Mouse (Mus musculus) left cerebral cortex, postnatal 25 days (tissue): Measurements from ENCODE around the gene Acer1. TPM values are rescaled to one million over a fixed set of nuclear protein-coding genes. Genes with fewer than 3 reads are reported as not detected.
"Not testable (repeated sequence)": the region's sequence is repeated elsewhere in the genome, so short reads cannot be mapped to it uniquely, and the experiment has no call there.

Experiments used
- DNase-seq, 2 experiments: peaks; one replicate each; pipeline ENCODE4 v3.0.0; 2022; ENCODE audit warnings: low spot score in 2 of 2, mixed read lengths in 1 of 2
- intact Hi-C: fragments of 180-260 bp; cut with DNase I; formaldehyde crosslinking; loops from one replicate; pipeline ENCODE4 v1.15.1; 2025
- total RNA-seq, 2 experiments: library from RNA; stranded (reverse); gene quantifications; 2 replicates each; pipeline ENCODE4 v1.2.3; 2021

The Acer1 gene
- total RNA-seq, 2 experiments from 2014 or later = not detected

- no peak for DNase-seq
- intact Hi-C loops = no loop called here
Measured at GRCm38 (mm10) chr17:56961880-56962279, 20.0 kb downstream of the Acer1 start.

- no peak for DNase-seq
- intact Hi-C loops = no loop called here
Measured at GRCm38 (mm10) chr17:56958667-56959066, 23.3 kb downstream of the Acer1 start.

GRCm38 (mm10) chr17:56957763-56958429, 24.0 kb downstream of the Acer1 start:
- no peak for DNase-seq
- intact Hi-C loops = no loop called here

- no peak for DNase-seq
- intact Hi-C loops = loop anchor here (5.0 kb wide), 2 partner anchors 148 to 163 kb away; no protein-coding TSS in a partner anchor
Measured at GRCm38 (mm10) chr17:56954871-56955270, 27.1 kb downstream of the Acer1 start.

DNA sequence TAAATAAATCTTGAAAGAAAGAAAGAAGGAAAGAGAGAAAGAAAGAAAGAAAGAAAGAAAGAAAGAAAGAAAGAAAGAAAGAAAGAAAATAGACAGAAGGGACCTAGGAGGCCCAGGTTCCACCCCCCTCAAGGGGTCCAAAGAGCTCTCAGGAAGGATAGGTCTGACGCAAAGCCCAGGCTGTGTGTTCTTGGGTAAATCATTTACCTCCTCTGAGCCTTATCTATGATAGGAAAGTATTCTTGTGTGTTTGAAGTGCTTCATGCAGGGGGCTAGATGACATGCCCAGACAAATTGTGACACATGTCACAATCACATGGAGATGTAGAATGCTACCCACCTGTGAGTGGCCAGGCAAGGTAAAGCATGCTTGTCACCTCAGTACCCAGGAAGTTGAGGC, 29.3 kb downstream of the Acer1 start:
- DNase-seq = no peak
- intact Hi-C loops = loop anchor here (5.0 kb wide), 2 partner anchors 145 to 160 kb away; no protein-coding TSS in a partner anchor

GRCm38 (mm10) chr17:56950915-56951314, 31.0 kb downstream of the Acer1 start:
- intact Hi-C loops = loop anchor here (1.0 to 5.0 kb wide), 3 partner anchors 54 to 159 kb away; no protein-coding TSS in a partner anchor
- peak in 1 of 2 experiments; percentile 26 for DNase-seq

DNA sequence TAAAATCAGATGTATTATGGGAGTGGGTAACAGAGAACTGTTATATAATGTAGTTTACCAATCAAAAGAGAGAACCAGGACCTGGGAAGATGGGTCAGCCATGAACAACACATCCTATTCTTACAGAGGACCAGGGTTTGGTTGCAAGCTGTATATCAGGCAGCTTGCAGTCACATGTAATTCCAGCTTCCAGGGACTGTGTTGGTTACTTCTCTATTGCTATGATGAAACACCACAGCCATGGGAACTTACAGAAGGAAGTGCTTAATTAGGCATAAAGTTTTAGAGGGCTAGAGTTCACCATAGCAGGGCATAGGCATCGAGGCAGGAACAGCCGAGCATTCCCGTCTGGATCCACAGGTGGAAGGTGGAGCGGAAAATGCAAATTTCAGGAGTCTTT, 43.2 kb downstream of the Acer1 start:
- intact Hi-C loops = loop anchor here (5.0 kb wide), 1 partner anchor 131 kb away; no protein-coding TSS in a partner anchor

GRCm38 (mm10) chr17:56936731-56937130, 45.2 kb downstream of the Acer1 start:
- DNase-seq = no peak
- intact Hi-C loops = loop anchor here (5.0 kb wide), 1 partner anchor 129 kb away; no protein-coding TSS in a partner anchor

More for the DNA sequence above, 43.2 kb downstream of the Acer1 start:
- DNase-seq = no peak

- intact Hi-C loops = loop anchor here (1.0 to 5.0 kb wide), 3 partner anchors 37 to 128 kb away; no protein-coding TSS in a partner anchor
- DNase-seq = peak; percentile 98 to 99
Measured at GRCm38 (mm10) chr17:56935363-56936131, 46.4 kb downstream of the Acer1 start, which contains the start of gene Mllt1. Gene Mllt1 (minus strand): TSS chr17:56935415.

DNA sequence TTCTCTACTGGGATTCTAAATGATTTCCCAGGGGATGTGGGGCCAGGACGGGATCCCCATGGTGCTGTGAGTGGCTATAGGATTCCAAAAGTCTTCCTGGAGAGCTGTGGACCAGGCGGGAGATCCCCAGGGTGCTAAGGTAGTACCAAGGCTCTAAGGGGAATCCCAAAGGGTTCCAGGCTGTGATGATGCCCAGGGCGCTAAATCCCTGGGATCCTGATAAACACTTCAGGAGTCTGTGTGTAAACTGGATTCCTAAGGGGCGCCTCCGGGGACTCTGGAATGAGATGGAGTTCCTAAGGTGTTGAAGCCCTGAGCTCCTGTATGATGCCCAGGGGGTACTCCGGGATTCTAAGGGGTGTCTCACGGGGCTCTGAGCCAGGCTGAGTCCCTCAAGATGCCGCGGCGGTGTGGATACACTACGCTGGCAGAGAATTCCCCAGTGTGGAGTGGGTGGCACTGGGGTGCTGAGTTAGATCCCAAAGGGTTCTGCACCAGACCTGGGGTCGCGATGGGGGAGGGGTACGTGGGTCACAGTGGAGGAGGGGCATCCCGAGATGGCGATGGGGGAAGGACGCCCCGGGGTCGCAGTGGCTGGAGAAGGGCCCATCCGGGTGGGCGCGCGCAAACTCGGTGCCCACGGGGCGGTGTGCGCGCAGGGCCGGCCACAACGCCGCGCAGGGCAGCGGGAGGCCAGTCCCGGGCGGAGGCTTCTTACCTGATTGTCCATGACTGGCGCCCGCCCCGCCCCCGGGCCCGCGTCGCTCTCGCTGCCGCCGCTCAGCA, 47.2 kb downstream of the Acer1 start:
- DNase-seq = peak in 1 of 2 experiments; percentile 20
- intact Hi-C loops = loop anchor here (1.0 to 5.0 kb wide), 3 partner anchors 36 to 127 kb away; no protein-coding TSS in a partner anchor

DNA sequence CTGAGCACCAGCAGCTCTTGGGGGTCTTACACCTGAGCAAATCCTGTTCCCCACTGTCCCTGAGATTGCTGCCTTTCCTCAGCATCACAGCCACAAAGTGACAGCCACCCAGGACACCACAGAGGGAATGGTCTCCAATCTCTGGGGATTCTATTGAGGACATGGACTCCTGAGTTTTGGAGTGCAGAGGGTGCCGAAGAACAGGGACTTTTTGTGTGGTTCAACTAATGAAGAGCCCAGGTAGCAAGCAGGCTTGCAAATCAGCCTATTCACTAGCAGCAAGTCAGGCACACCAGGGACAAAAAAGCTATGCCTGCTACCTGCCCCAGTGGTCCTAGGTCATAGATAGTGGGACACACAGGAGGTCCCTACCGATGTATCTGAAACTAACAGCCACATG, 48.5 kb downstream of the Acer1 start:
- DNase-seq = no peak
- intact Hi-C loops = no loop called here

GRCm38 (mm10) chr17:56930026-56930425, 51.9 kb downstream of the Acer1 start:
- no peak for DNase-seq
- intact Hi-C loops = no loop called here

DNA sequence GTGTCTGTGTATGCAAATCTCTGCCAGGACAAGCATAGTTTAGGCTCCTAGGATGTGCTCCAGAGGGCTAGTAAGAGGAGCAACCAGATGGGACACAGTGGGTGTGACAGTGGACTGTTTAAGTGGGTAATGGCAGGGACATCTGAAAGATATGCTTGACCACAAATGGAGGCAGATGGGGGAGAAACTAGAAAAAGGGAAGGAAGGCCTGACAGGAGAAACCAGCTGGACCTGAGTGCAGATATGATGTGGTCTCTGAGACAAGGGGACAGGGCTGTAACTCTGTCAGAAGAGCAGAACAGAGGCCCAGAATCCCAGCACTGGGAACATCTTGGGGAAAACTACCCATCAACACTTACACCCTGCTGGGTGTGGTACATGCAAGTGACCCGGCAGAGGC, 52.4 kb downstream of the Acer1 start:
- DNase-seq = no peak
- intact Hi-C loops = no loop called here

DNA sequence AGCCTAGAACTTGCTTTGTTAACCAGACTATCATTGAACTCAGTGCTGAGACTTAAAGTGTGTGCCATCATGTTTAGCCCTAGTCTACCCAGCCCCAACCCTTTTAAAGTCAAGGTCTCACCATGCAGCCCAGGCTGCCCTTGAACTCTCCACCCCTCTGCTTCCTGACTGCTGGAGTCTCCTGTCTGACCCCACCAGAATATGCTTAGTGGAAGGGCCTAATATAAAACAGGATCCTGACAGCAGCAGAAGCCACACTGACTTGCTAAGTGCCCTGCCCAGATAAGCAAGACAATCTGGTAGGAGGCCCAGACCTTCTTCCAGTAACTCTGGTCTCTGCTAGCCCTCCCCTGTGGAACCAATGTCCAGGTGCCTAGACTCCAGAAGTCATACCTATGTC, 52.8 kb downstream of the Acer1 start:
- DNase-seq = no peak
- intact Hi-C loops = no loop called here

DNA sequence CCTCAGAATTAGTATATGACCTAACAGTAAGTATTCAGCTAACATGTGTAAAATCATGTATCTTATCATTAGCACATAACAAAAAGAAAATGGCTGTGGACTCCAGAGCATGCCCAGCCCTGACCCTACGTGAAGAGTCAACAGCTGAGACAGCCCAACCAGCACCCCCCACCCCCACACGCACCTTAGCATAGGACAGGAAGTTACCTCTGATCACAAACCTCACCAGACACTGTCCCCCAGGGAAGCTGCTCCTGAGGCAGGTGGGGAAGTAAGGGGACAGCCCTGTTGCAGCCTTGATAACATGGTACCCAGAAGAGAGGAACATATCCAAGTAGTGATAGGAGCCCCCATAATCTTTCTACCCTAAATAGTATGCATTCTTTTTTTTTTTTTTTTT, 55.9 kb downstream of the Acer1 start:
- DNase-seq = no peak

GRCm38 (mm10) chr17:56919725-56920124, 62.2 kb downstream of the Acer1 start:
- DNase-seq = no peak
- intact Hi-C loops = no loop called here

More for the DNA sequence above, 55.9 kb downstream of the Acer1 start:
- intact Hi-C loops = no loop called here

GRCm38 (mm10) chr17:56917166-56917565, 64.8 kb downstream of the Acer1 start:
- intact Hi-C loops = no loop called here
- no peak for DNase-seq

DNA sequence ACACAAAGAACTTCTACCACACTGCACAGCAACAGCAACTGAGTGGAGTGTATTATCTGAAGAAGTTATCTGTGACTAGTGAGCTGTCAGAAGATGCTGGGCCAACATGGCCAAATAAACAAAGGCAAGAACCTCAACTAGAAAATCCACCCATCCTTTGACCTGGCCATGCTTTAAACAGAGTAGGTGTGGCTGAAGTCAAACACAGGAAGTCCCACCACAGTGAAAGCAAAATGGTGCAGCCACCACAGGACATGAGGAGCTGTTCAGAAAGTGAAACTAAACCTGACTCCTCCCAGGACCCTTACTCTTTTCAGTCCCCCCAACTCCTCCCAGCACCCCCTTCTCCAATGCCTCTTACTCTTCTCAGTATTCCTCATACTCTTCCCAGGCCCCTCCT, 68.5 kb downstream of the Acer1 start:
- intact Hi-C loops = no loop called here
- DNase-seq = no peak

GRCm38 (mm10) chr17:56913023-56913422, 68.9 kb downstream of the Acer1 start:
- intact Hi-C loops = no loop called here
- DNase-seq = no peak

GRCm38 (mm10) chr17:56909764-56910163, 72.2 kb downstream of the Acer1 start:
- DNase-seq = peak in 1 of 2 experiments; percentile 17
- intact Hi-C loops = not testable (repeated sequence)
